Mouse (Mus musculus): ENCODE results near the gene Rpl3. TPM values are rescaled to one million over a fixed set of nuclear protein-coding genes. Genes with fewer than 3 reads are reported as not detected.

Gene Rpl3
- polyA plus RNA-seq, 1 experiment from 2014 or later: 1,379 TPM

DNA sequence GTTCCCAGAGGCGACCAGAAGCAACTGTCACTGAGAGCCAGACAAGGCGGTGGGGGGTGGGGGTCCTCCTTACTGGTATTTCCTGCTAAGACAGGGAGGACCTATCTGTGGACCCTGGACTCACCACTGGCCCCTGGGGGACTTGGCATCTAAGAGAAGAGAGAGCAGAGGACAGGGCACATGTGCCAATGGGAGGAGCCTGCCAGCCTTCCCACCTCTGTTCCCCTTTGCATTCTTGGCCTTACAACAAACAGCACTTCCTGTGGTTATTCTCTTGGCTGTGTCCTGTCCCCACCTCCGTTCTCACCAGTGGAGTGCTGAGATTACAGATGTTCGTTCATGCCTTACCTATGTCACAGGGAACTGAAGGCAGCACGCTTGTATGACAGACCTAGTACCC, 62.8 kb downstream of the Rpl3 start:
- WGBS: 67% methylated on average over 5 of the region's 5 CpGs
- Histone ChIP-seq H3K36me3 (ENCODE audit: control insufficient read depth, insufficient read depth, low read length) (no peaks in the 10 kb centered on the region), H3K27me3 (ENCODE audit: control insufficient read depth, insufficient read depth, low read length) (no peaks in the 10 kb centered on the region), H3K9ac (replicated peaks; ENCODE audit: low read depth, low read length) (no peak overlapping the region), H3K9me3 (ENCODE audit: control insufficient read depth, low read depth, low read length) (0 out of 2 replicates have a peak, but pooled peaks cover 3% of the 10 kb centered on the region), H3K4me2 (replicated peaks; ENCODE audit: low read depth, low read length) (no peak overlapping the region), H3K4me1 (ENCODE audit: control insufficient read depth, insufficient read depth, low read length) (peaks cover 5% of the 10 kb centered on the region; the same call in 1 of the 2 replicates), H3K4me3 (ENCODE audit: low read depth, low read length) (no peak overlapping the region), H3K27ac (ENCODE audit: low read length) (no peak overlapping the region)
- ATAC-seq (ENCODE audit: insufficient number of reproducible peaks, insufficient read depth, low FRiP score, low read depth): no peak

Small RNAs within 50 kb of the gene (microRNA-seq; reads per million reads assigned to microRNA genes)
- gene Snord43: 32.3 reads per million, percentile 34 among the genes with 10 or more reads in this experiment

Other genes with a start within 250 kb of the Rpl3 start
- gene Apobec3, start 200.2 kb downstream of the Rpl3 start, polyA plus RNA-seq (2014; fragmentation: Nextera tagmentation; extraction: Ambion mirVana): 17.4 and 18.4 TPM in 2 replicates
- gene Cbx7, start 120.7 kb downstream of the Rpl3 start, polyA plus RNA-seq (2014; fragmentation: Nextera tagmentation; extraction: Ambion mirVana): 5.0 and 5.8 TPM in 2 replicates
- gene Pdgfb, start 76.9 kb downstream of the Rpl3 start, polyA plus RNA-seq (2014; fragmentation: Nextera tagmentation; extraction: Ambion mirVana): 5.0 and 6.2 TPM in 2 replicates
- gene Syngr1, start 534 bp downstream of the Rpl3 start, polyA plus RNA-seq (2014; fragmentation: Nextera tagmentation; extraction: Ambion mirVana): 32.3 and 38.8 TPM in 2 replicates
- gene Tab1, start 41.3 kb upstream of the Rpl3 start, polyA plus RNA-seq (2014; fragmentation: Nextera tagmentation; extraction: Ambion mirVana): 32.2 and 34.9 TPM in 2 replicates
- gene Mgat3, start 81.9 kb upstream of the Rpl3 start, polyA plus RNA-seq (2014; fragmentation: Nextera tagmentation; extraction: Ambion mirVana): 12.8 and 13.7 TPM in 2 replicates
- gene Mief1, start 142.2 kb upstream of the Rpl3 start, polyA plus RNA-seq (2014; fragmentation: Nextera tagmentation; extraction: Ambion mirVana): 34.5 and 36.4 TPM in 2 replicates
- not detected in 2 replicates for gene AC140267.1, start 144.0 kb upstream of the Rpl3 start, polyA plus RNA-seq (2014; fragmentation: Nextera tagmentation; extraction: Ambion mirVana)
- gene Atf4, start 163.3 kb upstream of the Rpl3 start, polyA plus RNA-seq (2014; fragmentation: Nextera tagmentation; extraction: Ambion mirVana): 114 and 127 TPM in 2 replicates
- gene Rps19bp1, start 172.4 kb upstream of the Rpl3 start, polyA plus RNA-seq (2014; fragmentation: Nextera tagmentation; extraction: Ambion mirVana): 53.4 and 61.8 TPM in 2 replicates
- not detected in 2 replicates for gene Cacna1i, start 195.4 kb upstream of the Rpl3 start, polyA plus RNA-seq (2014; fragmentation: Nextera tagmentation; extraction: Ambion mirVana)

All from stomach, embryonic 14.5 days (tissue).